ENCODE assay signal across 21 mouse cellular contexts in the genomic region with DNA sequence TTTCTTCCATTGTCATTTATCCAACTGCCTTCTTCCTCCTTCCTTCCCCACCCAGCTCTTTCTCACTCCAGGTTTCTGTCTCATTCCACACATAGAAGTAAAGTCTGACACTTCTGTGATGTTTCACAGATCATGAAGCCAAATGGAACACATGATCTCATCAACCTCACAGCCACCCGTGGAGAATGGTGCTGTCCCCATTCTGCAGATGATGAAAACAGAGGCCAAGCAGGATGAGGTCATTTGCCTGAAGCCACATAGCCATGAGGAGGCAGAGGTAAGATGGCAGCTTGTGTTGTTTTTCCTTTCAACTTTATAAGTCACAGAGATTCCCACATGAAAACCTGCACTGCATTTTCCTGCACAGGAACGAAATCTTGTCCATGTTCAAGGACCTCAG. TPM values are rescaled to one million over a fixed set of nuclear protein-coding genes. Genes with fewer than 3 reads are reported as not detected.
DNase-seq lines count a peak whose midpoint lies in the region; TF ChIP-seq lines count a peak whose summit lies in the region.
"Had no signal": no experiment of that assay in that cellular context is flagged by ENCODE, and none has a peak within 500 bp of the region (broad histone marks: within the 10 kb centered on the region; RNA-seq: fewer than 3 reads in every experiment).

No protein-coding gene starts in this region.

- no peaks in the 10 kb centered on the region for H3K9me3 ChIP-seq in CH12.LX (replicated peaks; ENCODE audit: low read length)
- H3K9me3 ChIP-seq: forebrain, embryonic 13.5 days; forebrain, embryonic 15.5 days had no signal

- no peak for TF ChIP-seq RAD21 in CH12.LX (IDR thresholded peaks at IDR 0.05; ENCODE audit: low read depth, low read length)

- peaks cover 19 to 82% of the 10 kb centered on the region in 2 experiments for H3K4me1 ChIP-seq in CH12.LX (ENCODE audit: control insufficient read depth in 1 of 2, insufficient read depth in 2 of 2)
- H3K4me1 ChIP-seq: forebrain, embryonic 13.5 days; forebrain, embryonic 15.5 days had no signal

- peak overlapping the region; percentile 55; the same call in 1 of the 2 replicates for H3K9ac ChIP-seq in CH12.LX (ENCODE audit: insufficient read depth, low read depth)
- H3K9ac ChIP-seq: forebrain, embryonic 13.5 days; forebrain, embryonic 15.5 days; forebrain, postnatal 0 days had no signal

- H3K27me3 ChIP-seq in CH12.LX (replicated peaks) = no peaks in the 10 kb centered on the region
- H3K27me3 ChIP-seq: forebrain, embryonic 13.5 days; forebrain, embryonic 15.5 days had no signal

- dilution Hi-C loops in CH12.LX (cut with MboI; ENCODE audit: extremely low pct_ligation_motif_present, extremely low pct_unique_long_range_greater_than_20kb, low sequenced_read_pairs) = no loop called here

- no peak for TF ChIP-seq POLR2A in CH12.LX (IDR thresholded peaks at IDR 0.05; ENCODE audit: low read depth, low read length)

- no peaks in the 10 kb centered on the region for H3K79me2 ChIP-seq in CH12.LX (replicated peaks; ENCODE audit: control insufficient read depth, extremely low read depth, insufficient read depth, poor library complexity, severe bottlenecking)

- no peak for TF ChIP-seq CTCF in CH12.LX (conservative IDR thresholded peaks at IDR 0.05 in 1 of 2, IDR thresholded peaks at IDR 0.05 in 1 of 2; ENCODE audit: low read depth in 2 of 2, low read length in 2 of 2)

- peak; percentile 83 for TF ChIP-seq EP300 in CH12.LX (IDR thresholded peaks at IDR 0.05; ENCODE audit: low read length)

- H3K4me2 ChIP-seq in CH12.LX (ENCODE audit: insufficient read depth, low read depth, poor library complexity, severe bottlenecking) = peak overlapping the region; percentile 66; the same call in 1 of the 2 replicates
- H3K4me2 ChIP-seq: forebrain, embryonic 13.5 days; forebrain, embryonic 15.5 days had no signal

- in situ Hi-C loops in CH12.LX (cut with MboI; ENCODE audit: low pct_ligation_motif_present, low pct_unique_long_range_greater_than_20kb, low sequenced_read_pairs) = loop anchor here (25.0 kb wide), 1 partner anchor 360 kb away; the partner anchor contains the start of gene Akna

- peak; percentile 35 for DNase-seq in heart, adult 11 months
- DNase-seq in heart, adult 18-20 months = no peak
- peak; percentile 95 for DNase-seq in CH12.LX (ENCODE audit: extremely low read depth)
- no peak for DNase-seq in layer of hippocampus, adult 8-10 months (ENCODE audit: low spot score in 2 of 2)
- no peak for DNase-seq in lung, postnatal 36 days
- DNase-seq: adrenal gland, adult 2 months; adrenal gland, postnatal 10 days; adrenal gland, postnatal 25 days; B cell, adult 2 months; cerebellum, adult 11 months; cerebellum, adult 18-20 months; cerebellum, adult 8-10 months; cerebellum, adult 9-11 months; cerebellum, postnatal 14 days; cerebellum, postnatal 36 days; forebrain, postnatal 0 days had no signal

- no peaks in the 10 kb centered on the region for H3K36me3 ChIP-seq in CH12.LX (replicated peaks in 1 of 2; ENCODE audit: control insufficient read depth in 1 of 2, insufficient read depth in 1 of 2, low read length in 1 of 2)
- H3K36me3 ChIP-seq: forebrain, embryonic 15.5 days had no signal

- peak overlapping the region in 1 of 3 experiments; percentile 20 for H3K4me3 ChIP-seq in CH12.LX (replicated peaks in 1 of 3; ENCODE audit: low read depth in 2 of 3, low read length in 2 of 3, poor library complexity in 1 of 3)
- H3K4me3 ChIP-seq: forebrain, embryonic 13.5 days; forebrain, embryonic 15.5 days had no signal

- H3K27ac ChIP-seq in CH12.LX (ENCODE audit: insufficient read depth, low read depth) = peak overlapping the region; percentile 66
- H3K27ac ChIP-seq: forebrain, embryonic 13.5 days; forebrain, embryonic 15.5 days had no signal

TF ChIP-seq in CH12.LX, 34 proteins besides CTCF, POLR2A, EP300 and RAD21:
- TF ChIP-seq UBTF (IDR thresholded peaks at IDR 0.05; ENCODE audit: low read depth, low read length) (no peak), NRF1 (IDR thresholded peaks at IDR 0.05; ENCODE audit: low read depth, low read length) (0 out of 2 replicates have a peak, but pooled peaks have one; percentile 14), POLR2AphosphoS2 (IDR thresholded peaks at IDR 0.05; ENCODE audit: low read depth, low read length) (no peak), TBP (conservative IDR thresholded peaks at IDR 0.05; ENCODE audit: low read depth, low read length) (no peak), ELF1 (IDR thresholded peaks at IDR 0.05; ENCODE audit: low read depth, low read length) (no peak), ZNF384 (IDR thresholded peaks at IDR 0.05; ENCODE audit: low read depth, low read length) (no peak), SIN3A (IDR thresholded peaks at IDR 0.05; ENCODE audit: low read length) (no peak), CHD2 (IDR thresholded peaks at IDR 0.05; ENCODE audit: low read length) (no peak), MAZ (IDR thresholded peaks at IDR 0.05; ENCODE audit: low read depth, low read length) (no peak), PAX5 (IDR thresholded peaks at IDR 0.05; ENCODE audit: low read length) (no peak), RCOR1 (conservative IDR thresholded peaks at IDR 0.05; ENCODE audit: low read depth, low read length) (peak; percentile 80), USF1 (IDR thresholded peaks at IDR 0.05; ENCODE audit: low read depth, low read length) (no peak), SMC3 (IDR thresholded peaks at IDR 0.05; ENCODE audit: low read depth, low read length) (no peak), E2F4 (IDR thresholded peaks at IDR 0.05; ENCODE audit: insufficient replicate concordance, low read depth, low read length) (no peak), IRF4 (IDR thresholded peaks at IDR 0.05; ENCODE audit: low read depth, low read length) (peak; percentile 73), MAFK (IDR thresholded peaks at IDR 0.05; ENCODE audit: insufficient replicate concordance, low read length) (no peak), ZC3H11A (IDR thresholded peaks at IDR 0.05; ENCODE audit: low read depth, low read length) (no peak), BHLHE40 (IDR thresholded peaks at IDR 0.05; ENCODE audit: low read depth, low read length) (peak; percentile 77), MXI1 (IDR thresholded peaks at IDR 0.05; ENCODE audit: low read depth, low read length) (no peak), MAX (IDR thresholded peaks at IDR 0.05; ENCODE audit: low read length) (peak; percentile 58; the same call in 1 of the 2 replicates), JUND (conservative IDR thresholded peaks at IDR 0.05; ENCODE audit: low read depth, low read length) (peak; percentile 92), MYC (IDR thresholded peaks at IDR 0.05; ENCODE audit: low read depth, low read length) (peak; percentile 87; the same call in 1 of the 2 replicates), ZKSCAN1 (IDR thresholded peaks at IDR 0.05; ENCODE audit: borderline replicate concordance, low read depth, low read length) (no peak), GABPA (IDR thresholded peaks at IDR 0.05; ENCODE audit: insufficient replicate concordance, low read depth, low read length) (no peak), MEF2A (IDR thresholded peaks at IDR 0.05; ENCODE audit: borderline replicate concordance, low read depth, low read length) (peak; percentile 97), ETS1 (conservative IDR thresholded peaks at IDR 0.05; ENCODE audit: low read depth, low read length) (peak; percentile 98), NELFE (IDR thresholded peaks at IDR 0.05; ENCODE audit: low read depth, low read length) (no peak), TCF12 (IDR thresholded peaks at IDR 0.05; ENCODE audit: low read depth, low read length) (peak; percentile 71; the same call in 1 of the 2 replicates), CHD1 (IDR thresholded peaks at IDR 0.05; ENCODE audit: low read depth, low read length) (0 out of 2 replicates have a peak, but pooled peaks have one; percentile 16), USF2 (conservative IDR thresholded peaks at IDR 0.05; ENCODE audit: low read depth, low read length) (no peak), ZMIZ1 (IDR thresholded peaks at IDR 0.05; ENCODE audit: low read depth, low read length) (no peak), JUN (IDR thresholded peaks at IDR 0.05; ENCODE audit: insufficient read depth, low read depth, low read length) (peak; percentile 99), KAT2A (IDR thresholded peaks at IDR 0.05; ENCODE audit: insufficient replicate concordance, low read length) (no peak), HCFC1 (IDR thresholded peaks at IDR 0.05; ENCODE audit: low read depth, low read length) (no peak)

RNA-seq across cellular contexts. Expression of gene Tnfsf15, which starts 27.6 kb away (rescaled TPM):
- not detected for total RNA-seq in heart, adult 18-20 months (2021)
- 62.5 and 93.9 TPM in 2 replicates for total RNA-seq in CH12.LX (2012; rRNA removed)
- total RNA-seq in CH12.LX (2014; rRNA removed) = 127 and 139 TPM in 2 replicates
- polyA plus RNA-seq in CH12.LX (2012; ENCODE audit: insufficient read length, low read depth) = 47.0 and 63.3 TPM in 2 replicates
- total RNA-seq in layer of hippocampus, adult 8-10 months (2022) = not detected
- total RNA-seq: common myeloid progenitor, adult 5-6 weeks; forebrain, postnatal 0 days; MEL had no signal
- polyA plus RNA-seq: adrenal gland, adult 2 months; forebrain, embryonic 11.5 days; forebrain, embryonic 13.5 days; forebrain, embryonic 15.5 days; forebrain, postnatal 0 days had no signal

Comparison
In these comparisons a context has a peak if more than half of its experiments do, and no peak if none do; other contexts are left out.
1. DNase-seq: peak in heart, adult 11 months (single experiment) and CH12.LX (single experiment); none in heart, adult 18-20 months (0 of 2), layer of hippocampus, adult 8-10 months (0 of 2) and lung, postnatal 36 days (single experiment).
2. RNA of gene Tnfsf15, which starts 27.6 kb away (total RNA-seq): 62.5 to 139 TPM in CH12.LX; not detected in heart, adult 18-20 months and not detected in layer of hippocampus, adult 8-10 months; every median in the first group is over 10 times any median in the second.